Mouse (Mus musculus): ENCODE measurements around the gene Ubl4a. TPM values are rescaled to one million over a fixed set of nuclear protein-coding genes. Genes with fewer than 3 reads are reported as not detected.
"Not testable (repeated sequence)": the region's sequence is repeated elsewhere in the genome, so short reads cannot be mapped to it uniquely, and the experiment has no call there.

The Ubl4a gene
- 67.8 and 79.5 TPM in 2 replicates for polyA plus RNA-seq (2015; fragmentation: Nextera tagmentation; extraction: Ambion mirVana)

- H3K9me3 ChIP-seq (replicated peaks) = no peaks in the 10 kb centered on the region
- H3K27ac ChIP-seq = no peak within 1 kb of the TSS
- peak within 1 kb of the TSS; percentile 63 for H3K4me2 ChIP-seq
- no peaks in the 10 kb centered on the region for H3K27me3 ChIP-seq
- 18% methylated on average over 32 of the region's 32 CpGs for WGBS
- H3K4me1 ChIP-seq = 0 out of 2 replicates have a peak, but pooled peaks cover 10% of the 10 kb centered on the region
- H3K36me3 ChIP-seq (ENCODE audit: poor library complexity, severe bottlenecking) = peaks cover 9% of the 10 kb centered on the region; the same call in 1 of the 2 replicates
- H3K4me3 ChIP-seq = peak within 1 kb of the TSS; percentile 42
- ATAC-seq = peak; percentile 94
- peak within 1 kb of the TSS; percentile 59 for H3K9ac ChIP-seq
Measured at GRCm38 (mm10) chrX:74372888-74373549, at the start of gene Ubl4a, which contains the start of gene Slc10a3. Gene Ubl4a (minus strand): TSS chrX:74373218. Gene Slc10a3 (minus strand): TSS chrX:74373349.

- no peak overlapping the region for H3K27ac ChIP-seq
- no peak overlapping the region for H3K4me3 ChIP-seq
- H3K36me3 ChIP-seq (ENCODE audit: poor library complexity, severe bottlenecking) = peaks cover 8% of the 10 kb centered on the region; the same call in 1 of the 2 replicates
- no peaks in the 10 kb centered on the region for H3K27me3 ChIP-seq
- no peak overlapping the region for H3K4me2 ChIP-seq
- ATAC-seq = peak; percentile 87
- no peaks in the 10 kb centered on the region for H3K4me1 ChIP-seq
- no peaks in the 10 kb centered on the region for H3K9me3 ChIP-seq (replicated peaks)
- H3K9ac ChIP-seq = no peak overlapping the region
Measured at GRCm38 (mm10) chrX:74413377-74413776, 40.4 kb upstream of the Ubl4a start.

GRCm38 (mm10) chrX:74408340-74408739, 35.3 kb upstream of the Ubl4a start:
- Histone ChIP-seq H3K36me3 (ENCODE audit: poor library complexity, severe bottlenecking) (peaks cover 8% of the 10 kb centered on the region; the same call in 1 of the 2 replicates), H3K27me3 (no peaks in the 10 kb centered on the region), H3K9me3 (replicated peaks) (no peaks in the 10 kb centered on the region), H3K27ac (no peak overlapping the region), H3K9ac (no peak overlapping the region), H3K4me1 (no peaks in the 10 kb centered on the region), H3K4me2 (no peak overlapping the region), H3K4me3 (no peak overlapping the region)
- ATAC-seq = no peak
- 41% methylated on average over 2 of the region's 2 CpGs for WGBS

GRCm38 (mm10) chrX:74400136-74400535, 27.1 kb upstream of the Ubl4a start:
- ATAC-seq = no peak
- H3K4me2 ChIP-seq = no peak overlapping the region
- WGBS = 84% methylated on average over 3 of the region's 3 CpGs

GRCm38 (mm10) chrX:74392535-74393443, 19.8 kb upstream of the Ubl4a start, which contains the start of the genes Fam3a and Ikbkg:
Gene Fam3a (minus strand): TSS chrX:74393272.
Gene Ikbkg (plus strand): TSS chrX:74393290.
- WGBS = 8% methylated on average over 29 of the region's 30 CpGs

More at GRCm38 (mm10) chrX:74400136-74400535, 27.1 kb upstream of the Ubl4a start:
- Histone ChIP-seq H3K36me3 (ENCODE audit: poor library complexity, severe bottlenecking) (no peaks in the 10 kb centered on the region), H3K9me3 (replicated peaks) (0 out of 2 replicates have a peak, but pooled peaks cover 3% of the 10 kb centered on the region), H3K27ac (no peak overlapping the region), H3K9ac (no peak overlapping the region), H3K27me3 (no peaks in the 10 kb centered on the region), H3K4me1 (no peaks in the 10 kb centered on the region), H3K4me3 (no peak overlapping the region)

GRCm38 (mm10) chrX:74388153-74388552, 15.1 kb upstream of the Ubl4a start:
- H3K4me3 ChIP-seq = no peak overlapping the region
- peaks cover 5% of the 10 kb centered on the region; the same call in 1 of the 2 replicates for H3K4me1 ChIP-seq
- no peak overlapping the region for H3K27ac ChIP-seq
- H3K4me2 ChIP-seq = no peak overlapping the region
- H3K27me3 ChIP-seq = no peaks in the 10 kb centered on the region
- H3K9ac ChIP-seq = no peak overlapping the region
- H3K9me3 ChIP-seq (replicated peaks) = no peaks in the 10 kb centered on the region
- no peak for ATAC-seq
- H3K36me3 ChIP-seq (ENCODE audit: poor library complexity, severe bottlenecking) = 0 out of 2 replicates have a peak, but pooled peaks cover 7% of the 10 kb centered on the region

More at GRCm38 (mm10) chrX:74392535-74393443, 19.8 kb upstream of the Ubl4a start, which contains the start of the genes Fam3a and Ikbkg:
- H3K4me2 ChIP-seq = peak within 1 kb of the TSS; percentile 68
- 0 out of 2 replicates have a peak, but pooled peaks cover 3% of the 10 kb centered on the region for H3K9me3 ChIP-seq (replicated peaks)
- peaks cover 5% of the 10 kb centered on the region; the same call in 1 of the 2 replicates for H3K4me1 ChIP-seq
- H3K36me3 ChIP-seq (ENCODE audit: poor library complexity, severe bottlenecking) = no peaks in the 10 kb centered on the region
- no peaks in the 10 kb centered on the region for H3K27me3 ChIP-seq
- H3K9ac ChIP-seq = peak within 1 kb of the TSS; percentile 75
- ATAC-seq = peak; percentile 100
- H3K27ac ChIP-seq = peak within 1 kb of the TSS; percentile 68
- H3K4me3 ChIP-seq = peak within 1 kb of the TSS; percentile 53

GRCm38 (mm10) chrX:74384451-74384850, 11.4 kb upstream of the Ubl4a start:
- H3K4me3 ChIP-seq = no peak overlapping the region
- no peaks in the 10 kb centered on the region for H3K4me1 ChIP-seq
- H3K4me2 ChIP-seq = no peak overlapping the region
- H3K27me3 ChIP-seq = no peaks in the 10 kb centered on the region
- ATAC-seq = no peak
- 83% methylated on average over 2 of the region's 2 CpGs for WGBS
- H3K9me3 ChIP-seq (replicated peaks) = no peaks in the 10 kb centered on the region
- H3K27ac ChIP-seq = no peak overlapping the region
- H3K9ac ChIP-seq = no peak overlapping the region
- 0 out of 2 replicates have a peak, but pooled peaks cover 7% of the 10 kb centered on the region for H3K36me3 ChIP-seq (ENCODE audit: poor library complexity, severe bottlenecking)

GRCm38 (mm10) chrX:74368209-74368909, 4.7 kb downstream of the Ubl4a start:
- H3K9me3 ChIP-seq (replicated peaks) = no peaks in the 10 kb centered on the region
- peak; percentile 80 for ATAC-seq
- H3K27me3 ChIP-seq = no peaks in the 10 kb centered on the region
- peak overlapping the region; percentile 77 for H3K9ac ChIP-seq
- peaks cover 19% of the 10 kb centered on the region for H3K4me1 ChIP-seq
- H3K4me2 ChIP-seq = peak overlapping the region; percentile 72
- WGBS = 24% methylated on average over 34 of the region's 49 CpGs
- H3K27ac ChIP-seq = peak overlapping the region; percentile 54
- peaks cover 15% of the 10 kb centered on the region; the same call in 1 of the 2 replicates for H3K36me3 ChIP-seq (ENCODE audit: poor library complexity, severe bottlenecking)
- H3K4me3 ChIP-seq = peak overlapping the region; percentile 56

GRCm38 (mm10) chrX:74367512-74367911, 5.5 kb downstream of the Ubl4a start:
- Histone ChIP-seq H3K4me3 (peak overlapping the region; percentile 56), H3K27me3 (no peaks in the 10 kb centered on the region), H3K9me3 (replicated peaks) (no peaks in the 10 kb centered on the region), H3K9ac (peak overlapping the region; percentile 77), H3K4me1 (peaks cover 14% of the 10 kb centered on the region), H3K27ac (no peak overlapping the region), H3K4me2 (peak overlapping the region; percentile 72), H3K36me3 (ENCODE audit: poor library complexity, severe bottlenecking) (peaks cover 15% of the 10 kb centered on the region; the same call in 1 of the 2 replicates)
- WGBS = 65% methylated on average over 10 of the region's 10 CpGs
- ATAC-seq = no peak

- H3K4me1 ChIP-seq = no peaks in the 10 kb centered on the region
- 59% methylated on average over 11 of the region's 11 CpGs for WGBS
- no peak overlapping the region for H3K4me3 ChIP-seq
- ATAC-seq = no peak
- H3K4me2 ChIP-seq = no peak overlapping the region
- no peak overlapping the region for H3K27ac ChIP-seq
- H3K9ac ChIP-seq = no peak overlapping the region
- H3K27me3 ChIP-seq = no peaks in the 10 kb centered on the region
- no peaks in the 10 kb centered on the region for H3K36me3 ChIP-seq (ENCODE audit: poor library complexity, severe bottlenecking)
- no peaks in the 10 kb centered on the region for H3K9me3 ChIP-seq (replicated peaks)
Measured at GRCm38 (mm10) chrX:74359171-74359570, 13.8 kb downstream of the Ubl4a start.

- WGBS = 91% methylated on average over 3 of the region's 3 CpGs
- not testable (repeated sequence) for H3K9me3 ChIP-seq (replicated peaks); H3K4me3 ChIP-seq; H3K36me3 ChIP-seq (ENCODE audit: poor library complexity, severe bottlenecking); H3K27ac ChIP-seq; H3K27me3 ChIP-seq; ATAC-seq; H3K9ac ChIP-seq; H3K4me2 ChIP-seq; H3K4me1 ChIP-seq
Measured at GRCm38 (mm10) chrX:74357069-74357468, 15.9 kb downstream of the Ubl4a start.

Data from forebrain, embryonic 13.5 days (tissue).